Mouse (Mus musculus): Measurements from ENCODE around the gene Ypel1. TPM values are rescaled to one million over a fixed set of nuclear protein-coding genes. Genes with fewer than 3 reads are reported as not detected.

Gene Ypel1
- total RNA-seq, 1 experiment from 2014 or later, result 14.4 TPM

- peak; percentile 98 to 99 for ATAC-seq (replicated peaks in 1 of 2; ENCODE audit: insufficient read depth in 1 of 2, low FRiP score in 2 of 2, low TSS enrichment in 1 of 2, low read depth in 1 of 2, poor library complexity in 2 of 2, severe bottlenecking in 2 of 2)
These were observed 62.8 kb downstream of the Ypel1 start, which contains the start of gene Sdf2l1 for GRCm38 (mm10) chr16:17132089-17132905. TSS of gene Sdf2l1 (minus strand) at chr16:17132383.

GRCm38 (mm10) chr16:17132906-17133200 lies 63.4 kb downstream of the Ypel1 start:
- ATAC-seq (replicated peaks in 1 of 2; ENCODE audit: insufficient read depth in 1 of 2, low FRiP score in 2 of 2, low TSS enrichment in 1 of 2, low read depth in 1 of 2, poor library complexity in 2 of 2, severe bottlenecking in 2 of 2), result no peak

Other genes starting within 250 kb of the Ypel1 start
- gene Spag6l, start 240.2 kb upstream of the Ypel1 start, total RNA-seq (2017), result 6.2 and 7.3 TPM in 2 replicates
- gene Igll1, start 205.7 kb upstream of the Ypel1 start, total RNA-seq (2017), result not detected in 2 replicates
- 76.3 and 81.4 TPM in 2 replicates for gene Top3b, start 199.0 kb upstream of the Ypel1 start, total RNA-seq (2017)
- gene Vpreb1, start 198.9 kb upstream of the Ypel1 start, total RNA-seq (2017), result 0.99 TPM in 1 of 2 replicates, not detected in the other
- 24.6 and 28.1 TPM in 2 replicates for gene Ppm1f, start 173.2 kb upstream of the Ypel1 start, total RNA-seq (2017)
- 119 and 156 TPM in 2 replicates for gene Mapk1, start 86.3 kb upstream of the Ypel1 start, total RNA-seq (2017)
- gene Ppil2, start 41.6 kb downstream of the Ypel1 start, total RNA-seq (2017), result 85.2 and 117 TPM in 2 replicates
- 5.0 and 9.0 TPM in 2 replicates for gene 2610318N02Rik, start 55.5 kb downstream of the Ypel1 start, total RNA-seq (2017)
- 24.2 and 26.2 TPM in 2 replicates for gene Sdf2l1, start 62.7 kb downstream of the Ypel1 start, total RNA-seq (2017)
- 16.1 and 16.8 TPM in 2 replicates for gene Ydjc, start 74.9 kb downstream of the Ypel1 start, total RNA-seq (2017)
- gene Ccdc116, start 77.5 kb downstream of the Ypel1 start, total RNA-seq (2017), result 0.35 and 4.3 TPM in 2 replicates
- gene Ube2l3, start 133.0 kb downstream of the Ypel1 start, total RNA-seq (2017), result 99.6 and 120 TPM in 2 replicates
- gene Rimbp3, start 138.9 kb downstream of the Ypel1 start, total RNA-seq (2017), result 0.25 and 0.50 TPM in 2 replicates
- 2.9 and 3.9 TPM in 2 replicates for gene Hic2, start 163.9 kb downstream of the Ypel1 start, total RNA-seq (2017)
- 12.4 and 27.3 TPM in 2 replicates for gene Tmem191c, start 206.4 kb downstream of the Ypel1 start, total RNA-seq (2017)